Mouse (Mus musculus) forebrain, embryonic 15.5 days (tissue): Measurements from ENCODE around the gene Btaf1. TPM values are rescaled to one million over a fixed set of nuclear protein-coding genes. Genes with fewer than 3 reads are reported as not detected.

Experiments used
- ATAC-seq: fragments of 200-750 bp; cut with Nextera tagmentation; replicated peaks from 2 replicates; pipeline ENCODE4 v1.8.0; 2017; ENCODE audit warnings: mild to moderate bottlenecking, moderate TSS enrichment, moderate library complexity
- H3K27ac ChIP-seq: fragments of 300-500 bp; sonication (generic); replicated peaks from 2 replicates; pipeline ENCODE4 v1.5.1; 2015; ENCODE audit warnings: mild to moderate bottlenecking, inconsistent platforms
- H3K27me3 ChIP-seq: fragments of 300-500 bp; sonication (generic); 2 replicates; pipeline ENCODE4 v1.6.1; 2015; ENCODE audit warnings: inconsistent platforms
- H3K36me3 ChIP-seq: fragments of 300-500 bp; sonication (generic); 2 replicates; pipeline ENCODE4 v1.6.1; 2015; ENCODE audit warnings: mild to moderate bottlenecking, inconsistent platforms
- H3K4me1 ChIP-seq: fragments of 300-500 bp; sonication (generic); 2 replicates; pipeline ENCODE4 v1.6.1; 2015; ENCODE audit warnings: inconsistent platforms
- H3K4me2 ChIP-seq: fragments of 300-500 bp; sonication (generic); replicated peaks from 2 replicates; pipeline ENCODE4 v1.6.1; 2015; ENCODE audit warnings: mild to moderate bottlenecking, inconsistent platforms
- H3K4me3 ChIP-seq: fragments of 300-500 bp; sonication (generic); 2 replicates; pipeline ENCODE4 v1.5.1; 2015; ENCODE audit warnings: mild to moderate bottlenecking, inconsistent platforms
- H3K9ac ChIP-seq: fragments of 300-500 bp; sonication (generic); replicated peaks from 2 replicates; pipeline ENCODE4 v1.6.1; 2015; ENCODE audit warnings: mild to moderate bottlenecking, inconsistent platforms
- H3K9me3 ChIP-seq: fragments of 300-500 bp; sonication (generic); 2 replicates; pipeline ENCODE4 v1.6.1; 2016; ENCODE audit warnings: inconsistent platforms
- WGBS: fragments of 180-500 bp; shearing (Covaris S2); methylation state at CpG from one replicate; pipeline ENCODE4 v1.1.7; 2015; ENCODE audit warnings: mixed read lengths; 5-methylcytosine and 5-hydroxymethylcytosine counted together
- polyA plus RNA-seq: library from polyadenylated mRNA; unstranded; fragments of >200 nt; fragmentation: Nextera tagmentation; extraction: Ambion mirVana; gene quantifications from 2 replicates; pipeline ENCODE4 v1.2.1, GENCODE M21; 2015

Gene Btaf1
- 10.4 and 11.3 TPM in 2 replicates for polyA plus RNA-seq

DNA sequence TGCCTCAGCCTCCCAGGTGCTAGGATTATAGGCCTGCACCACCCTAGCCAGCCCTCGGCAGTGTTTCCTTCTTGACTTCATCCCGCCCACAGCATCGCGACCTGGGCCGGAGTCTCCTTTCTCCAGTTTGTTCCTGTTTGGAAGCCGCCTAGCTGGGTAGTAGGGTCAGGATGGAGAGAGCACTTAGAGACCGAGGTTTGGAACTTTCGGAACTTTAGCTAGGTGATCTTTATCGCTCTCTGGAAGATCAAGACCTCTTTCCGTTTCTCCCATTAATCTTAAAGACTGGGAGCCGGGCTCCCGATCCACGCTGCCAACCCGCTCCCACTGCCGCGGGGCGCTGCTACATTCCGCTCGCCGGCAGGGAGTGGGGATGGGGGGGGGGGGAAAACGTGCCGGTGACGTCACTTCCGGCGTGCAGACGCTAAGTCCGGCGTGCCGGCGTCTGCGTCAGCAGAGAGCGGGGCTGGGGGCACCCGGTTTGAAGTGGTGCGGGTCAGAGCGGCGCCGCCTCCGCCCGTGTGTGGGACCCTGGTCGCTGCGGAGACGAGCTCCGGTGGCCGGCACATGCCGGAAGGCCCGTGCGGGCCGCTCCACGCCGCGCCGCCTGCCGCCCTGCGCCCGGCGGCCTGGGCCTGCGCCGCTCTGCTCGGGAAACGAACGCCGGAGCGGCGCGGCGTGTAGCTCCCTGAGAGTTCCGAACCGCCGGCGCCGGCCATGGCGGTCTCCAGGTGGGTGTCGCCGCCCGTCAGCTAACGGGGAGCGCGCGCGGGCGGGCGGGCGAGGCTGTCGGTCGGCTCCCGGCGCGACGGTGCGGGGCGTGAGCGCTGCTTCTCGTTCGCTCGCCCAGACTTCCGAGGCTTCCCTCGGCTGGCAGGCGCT is at the start of gene Btaf1:
Btaf1 (plus strand) TSS at position 409 of the 882 bp plus-strand sequence.
- H3K4me1 ChIP-seq: peaks cover 29% of the 10 kb centered on the region
- peak within 1 kb of the TSS; percentile 76 for H3K9ac ChIP-seq
- no peaks in the 10 kb centered on the region for H3K9me3 ChIP-seq
- no peaks in the 10 kb centered on the region for H3K36me3 ChIP-seq
- peak; percentile 97 for ATAC-seq
- under 1% methylated on average over 93 of the region's 98 CpGs for WGBS
- H3K4me2 ChIP-seq: peak within 1 kb of the TSS; percentile 72
- peak within 1 kb of the TSS; percentile 84 for H3K4me3 ChIP-seq
- peak within 1 kb of the TSS; percentile 95 for H3K27ac ChIP-seq
- H3K27me3 ChIP-seq: no peaks in the 10 kb centered on the region

- no peak overlapping the region for H3K9ac ChIP-seq
- H3K9me3 ChIP-seq: no peaks in the 10 kb centered on the region
- no peak overlapping the region for H3K27ac ChIP-seq
- H3K27me3 ChIP-seq: no peaks in the 10 kb centered on the region
- no peak overlapping the region for H3K4me3 ChIP-seq
- peaks cover 82% of the 10 kb centered on the region for H3K36me3 ChIP-seq
- ATAC-seq: no peak
- peaks cover 3% of the 10 kb centered on the region; the same call in 1 of the 2 replicates for H3K4me1 ChIP-seq
- H3K4me2 ChIP-seq: no peak overlapping the region
Measured at GRCm38 (mm10) chr19:36877329-36877728, 48.5 kb upstream of the Btaf1 start.

- no peak overlapping the region for H3K4me2 ChIP-seq
- no peaks in the 10 kb centered on the region for H3K9me3 ChIP-seq
- peaks cover 3% of the 10 kb centered on the region; the same call in 1 of the 2 replicates for H3K4me1 ChIP-seq
- WGBS: 62% methylated on average over 11 of the region's 11 CpGs
- H3K27me3 ChIP-seq: no peaks in the 10 kb centered on the region
- H3K4me3 ChIP-seq: no peak overlapping the region
- H3K9ac ChIP-seq: no peak overlapping the region
- H3K27ac ChIP-seq: 0 out of 2 replicates have a peak overlapping the region, but pooled peaks have one; percentile 28
- 0 out of 2 replicates have a peak, but pooled peaks have one; percentile 26 for ATAC-seq
- H3K36me3 ChIP-seq: peaks cover 84% of the 10 kb centered on the region
Measured at GRCm38 (mm10) chr19:36878743-36879495, 47.0 kb upstream of the Btaf1 start.

DNA sequence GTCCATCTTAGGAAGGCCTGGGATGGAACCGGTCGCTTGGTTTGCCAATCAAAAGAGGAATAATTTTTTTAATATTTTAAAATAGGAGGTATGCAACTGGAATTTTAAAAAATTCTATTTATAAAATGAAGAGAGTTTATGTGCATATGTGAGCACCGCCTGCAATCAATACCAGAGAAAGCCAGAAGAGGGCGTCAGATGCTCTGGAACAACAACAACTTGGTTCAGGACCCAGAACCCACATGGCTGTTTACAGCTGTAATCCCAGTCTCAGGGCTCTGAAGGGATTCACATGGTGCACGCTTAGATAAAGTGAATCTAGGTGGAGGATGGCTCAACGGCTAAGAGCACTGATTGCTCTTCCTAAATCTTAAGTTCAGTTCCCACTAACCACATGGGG is 42.8 kb upstream of the Btaf1 start:
- Histone ChIP-seq H3K4me3 (no peak overlapping the region), H3K27me3 (no peaks in the 10 kb centered on the region), H3K4me2 (no peak overlapping the region), H3K36me3 (peaks cover 83% of the 10 kb centered on the region), H3K27ac (no peak overlapping the region), H3K9me3 (no peaks in the 10 kb centered on the region), H3K4me1 (peaks cover 3% of the 10 kb centered on the region; the same call in 1 of the 2 replicates), H3K9ac (no peak overlapping the region)
- 76% methylated on average over 6 of the region's 6 CpGs for WGBS
- no peak for ATAC-seq

DNA sequence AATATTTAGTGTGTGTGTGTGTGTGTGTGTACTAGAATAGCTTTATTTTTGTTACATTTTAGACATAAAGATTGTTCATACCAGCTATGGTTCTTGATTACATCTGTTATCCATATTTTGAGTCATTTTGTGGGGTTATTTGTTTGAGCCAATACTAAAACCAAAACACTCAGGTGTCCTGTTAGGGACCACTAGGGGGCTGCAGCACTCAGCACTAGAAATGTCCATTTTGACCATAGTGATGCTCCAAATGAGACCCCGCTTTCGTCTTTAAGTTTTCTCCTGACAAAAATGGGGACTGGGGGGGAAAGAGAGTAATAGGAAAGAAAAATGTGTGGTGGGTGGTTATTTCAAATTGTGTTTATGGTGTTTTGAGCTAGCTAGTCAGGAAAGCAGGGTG is 39.6 kb upstream of the Btaf1 start:
- ATAC-seq: no peak
- Histone ChIP-seq H3K4me1 (no peaks in the 10 kb centered on the region), H3K4me2 (no peak overlapping the region), H3K27me3 (no peaks in the 10 kb centered on the region), H3K27ac (no peak overlapping the region), H3K9me3 (no peaks in the 10 kb centered on the region), H3K4me3 (no peak overlapping the region), H3K9ac (no peak overlapping the region), H3K36me3 (peaks cover 87% of the 10 kb centered on the region)
- WGBS: 53% methylated on average over 2 of the region's 2 CpGs

DNA sequence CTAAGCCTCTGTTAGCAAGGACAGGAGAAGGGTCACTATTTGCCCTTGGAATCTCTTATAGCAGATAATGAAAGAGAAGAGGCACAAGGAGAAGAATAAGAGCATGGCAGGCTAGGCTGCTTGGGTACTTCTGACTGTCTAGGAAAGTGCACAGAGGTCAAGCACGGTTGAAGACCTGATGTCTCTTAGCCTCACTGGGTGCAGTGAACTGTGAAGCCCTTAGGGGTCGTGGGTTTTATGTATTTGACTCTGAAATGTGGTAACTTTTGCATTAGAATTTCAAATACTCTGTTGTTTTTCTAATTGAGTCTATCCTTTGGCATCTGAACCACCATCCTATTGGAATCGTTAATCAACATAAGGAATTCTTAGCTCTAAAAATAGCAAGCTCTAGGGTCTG is 38.2 kb upstream of the Btaf1 start:
- Histone ChIP-seq H3K36me3 (peaks cover 85% of the 10 kb centered on the region), H3K4me2 (no peak overlapping the region), H3K4me1 (no peaks in the 10 kb centered on the region), H3K27ac (no peak overlapping the region), H3K9ac (no peak overlapping the region), H3K9me3 (no peaks in the 10 kb centered on the region), H3K4me3 (no peak overlapping the region), H3K27me3 (no peaks in the 10 kb centered on the region)
- no peak for ATAC-seq
- WGBS: 74% methylated on average over 3 of the region's 3 CpGs

- H3K27ac ChIP-seq: no peak overlapping the region
- H3K4me3 ChIP-seq: no peak overlapping the region
- H3K27me3 ChIP-seq: no peaks in the 10 kb centered on the region
- H3K36me3 ChIP-seq: peaks cover 64% of the 10 kb centered on the region
- H3K9ac ChIP-seq: no peak overlapping the region
- WGBS: 98% methylated on average over 3 of the region's 3 CpGs
- no peak overlapping the region for H3K4me2 ChIP-seq
- ATAC-seq: no peak
- H3K4me1 ChIP-seq: peaks cover 9% of the 10 kb centered on the region
- H3K9me3 ChIP-seq: no peaks in the 10 kb centered on the region
Measured at GRCm38 (mm10) chr19:36891746-36892145, 34.1 kb upstream of the Btaf1 start.

DNA sequence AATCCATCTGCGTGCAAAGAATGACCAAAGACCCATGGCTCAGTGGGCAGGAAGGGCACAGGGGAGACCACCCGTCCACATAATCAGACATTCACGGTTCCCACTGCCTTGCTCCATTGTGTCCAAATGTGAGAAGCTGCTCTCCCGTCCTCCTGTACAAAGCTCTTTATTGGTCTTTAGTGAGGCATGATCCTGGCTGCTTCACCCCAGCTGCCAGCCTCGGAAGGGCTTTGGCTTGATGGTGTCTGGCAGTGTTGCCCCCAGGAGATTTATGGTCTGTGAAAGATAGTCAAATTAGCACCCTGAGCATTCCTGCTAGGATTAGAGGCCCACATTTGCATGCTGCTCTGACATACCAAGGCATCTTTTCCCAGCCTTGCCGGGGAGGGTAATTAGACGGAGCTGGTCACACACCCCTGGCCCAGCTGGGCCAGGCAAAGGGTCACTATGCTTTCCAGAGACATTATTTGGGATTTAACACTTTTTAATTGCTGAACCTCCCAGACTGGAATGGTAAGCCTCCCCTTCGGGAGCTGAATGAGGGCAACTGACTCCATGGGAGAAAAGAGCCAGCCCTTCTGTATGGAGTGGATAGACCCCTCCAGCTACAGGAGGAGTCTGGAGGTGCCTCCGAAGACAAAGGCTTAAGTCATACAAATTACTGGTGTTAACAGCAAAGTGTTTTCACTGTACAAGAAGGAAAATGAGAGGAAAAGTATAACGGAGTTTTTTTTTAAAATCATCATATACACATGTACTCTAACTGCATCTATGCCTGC is 28.9 kb upstream of the Btaf1 start:
- Histone ChIP-seq H3K4me2 (no peak overlapping the region), H3K4me1 (peaks cover 15% of the 10 kb centered on the region), H3K9me3 (no peaks in the 10 kb centered on the region), H3K27me3 (no peaks in the 10 kb centered on the region), H3K27ac (peak overlapping the region; percentile 59), H3K9ac (no peak overlapping the region), H3K36me3 (peaks cover 21% of the 10 kb centered on the region), H3K4me3 (no peak overlapping the region)
- ATAC-seq: peak; percentile 81
- WGBS: 4% methylated on average over 10 of the region's 10 CpGs

GRCm38 (mm10) chr19:36897778-36898177 is 28.1 kb upstream of the Btaf1 start:
- no peaks in the 10 kb centered on the region for H3K27me3 ChIP-seq
- 41% methylated on average over 9 of the region's 9 CpGs for WGBS
- H3K36me3 ChIP-seq: peaks cover 15% of the 10 kb centered on the region
- peaks cover 15% of the 10 kb centered on the region for H3K4me1 ChIP-seq
- no peaks in the 10 kb centered on the region for H3K9me3 ChIP-seq
- no peak overlapping the region for H3K9ac ChIP-seq
- ATAC-seq: no peak
- H3K27ac ChIP-seq: no peak overlapping the region
- no peak overlapping the region for H3K4me3 ChIP-seq
- H3K4me2 ChIP-seq: no peak overlapping the region

- Histone ChIP-seq H3K36me3 (no peaks in the 10 kb centered on the region), H3K9me3 (no peaks in the 10 kb centered on the region), H3K4me2 (peak overlapping the region; percentile 80), H3K27ac (peak overlapping the region; percentile 71), H3K27me3 (no peaks in the 10 kb centered on the region), H3K9ac (peak overlapping the region; percentile 66; the same call in 1 of the 2 replicates), H3K4me1 (peaks cover 12% of the 10 kb centered on the region), H3K4me3 (peak overlapping the region; percentile 56)
- ATAC-seq: no peak
- 19% methylated on average over 7 of the region's 7 CpGs for WGBS
Measured at GRCm38 (mm10) chr19:36903377-36903776, 22.5 kb upstream of the Btaf1 start.

DNA sequence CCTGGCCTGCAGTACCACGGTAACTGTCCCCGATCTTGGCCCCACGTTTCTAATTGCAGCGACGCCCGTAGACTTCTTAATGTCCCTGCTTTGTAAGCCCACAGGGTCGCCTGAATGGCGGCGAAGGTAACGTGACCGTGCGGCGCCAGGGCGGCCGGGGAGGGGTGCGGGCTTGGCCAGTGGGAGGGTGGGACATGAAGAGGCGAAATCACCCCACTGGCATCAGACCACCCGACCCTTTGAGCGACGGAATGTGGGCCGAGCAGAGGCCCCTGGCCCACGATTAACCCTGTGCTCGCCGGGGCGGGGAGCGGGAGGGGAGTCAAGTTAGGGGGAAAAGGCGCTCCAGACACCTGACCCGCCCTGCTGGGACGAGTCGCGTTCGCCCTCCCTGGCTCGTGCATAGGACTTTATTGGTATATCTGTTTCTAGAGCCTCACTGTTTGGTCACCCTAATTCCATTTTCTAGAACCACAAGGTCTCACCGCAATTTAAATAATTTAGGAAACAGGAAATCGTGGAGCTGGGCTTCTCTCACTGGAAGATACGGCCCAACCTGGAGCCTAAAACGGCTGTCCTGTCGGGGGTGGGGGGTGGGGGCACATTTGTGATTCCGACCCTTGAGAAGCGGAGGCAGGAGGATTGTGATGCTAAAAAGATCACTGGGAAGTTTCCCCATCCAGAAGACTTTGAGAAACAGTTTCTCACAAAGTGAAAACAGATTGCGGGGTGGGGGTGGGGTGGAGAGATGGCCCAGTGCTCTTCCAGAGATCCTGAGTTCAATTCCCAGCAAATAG is 21.5 kb upstream of the Btaf1 start:
- peak overlapping the region; percentile 71 for H3K27ac ChIP-seq
- H3K9me3 ChIP-seq: no peaks in the 10 kb centered on the region
- peak overlapping the region; percentile 66 for H3K9ac ChIP-seq
- H3K36me3 ChIP-seq: no peaks in the 10 kb centered on the region
- no peaks in the 10 kb centered on the region for H3K27me3 ChIP-seq
- peak overlapping the region; percentile 80 for H3K4me2 ChIP-seq
- under 1% methylated on average over 41 of the region's 41 CpGs for WGBS
- H3K4me3 ChIP-seq: peak overlapping the region; percentile 56
- peaks cover 12% of the 10 kb centered on the region for H3K4me1 ChIP-seq
- ATAC-seq: peak; percentile 88
